Mouse (Mus musculus) CH12.LX (cell line): ENCODE results near the gene Nudt19.
A peak's percentile ranks its signal among the peaks of the same experiment; 100 is the strongest.

Experiments
- BHLHE40 ChIP-seq: IDR thresholded peaks from 2 replicates; pipeline ENCODE4 v1.6.1; 2011; ENCODE audit warnings: mild to moderate bottlenecking, low read depth, low read length, improper control_type of control experiment
- CTCF ChIP-seq, 2 experiments: IDR thresholded peaks in 1 of 2; conservative IDR thresholded peaks in 1 of 2; 2 replicates each; pipeline ENCODE4 v1.5.1; 2011 to 2012; ENCODE audit warnings: low read depth in 2 of 2, low read length in 2 of 2, improper control_type of control experiment in 1 of 2, inconsistent platforms in 1 of 2, mild to moderate bottlenecking in 1 of 2, moderate library complexity in 1 of 2
- GABPA ChIP-seq: IDR thresholded peaks from 2 replicates; pipeline ENCODE4 v1.6.1; 2012; ENCODE audit warnings: low read depth, low read length, improper control_type of control experiment, inconsistent platforms; ENCODE audit not compliant: insufficient replicate concordance
- POLR2A ChIP-seq: IDR thresholded peaks from 2 replicates; pipeline ENCODE4 v1.6.1; 2011; ENCODE audit warnings: low read depth, mild to moderate bottlenecking, improper control_type of control experiment, low read length
- SMC3 ChIP-seq: IDR thresholded peaks from 2 replicates; pipeline ENCODE4 v1.6.1; 2011; ENCODE audit warnings: low read depth, low read length, improper control_type of control experiment
- ZC3H11A ChIP-seq: IDR thresholded peaks from 2 replicates; pipeline ENCODE4 v1.6.1; 2012; ENCODE audit warnings: low read depth, mild to moderate bottlenecking, inconsistent platforms, low read length, improper control_type of control experiment

- TF ChIP-seq ZC3H11A = no peak
- peak in 1 of 2 experiments; percentile 49; a peak in 2 of 4 replicates for TF ChIP-seq CTCF (conservative IDR thresholded peaks at IDR 0.05 in 1 of 2, IDR thresholded peaks at IDR 0.05 in 1 of 2; ENCODE audit: low read depth in 2 of 2, low read length in 2 of 2)
- no peak for TF ChIP-seq GABPA
- no peak for TF ChIP-seq POLR2A
- TF ChIP-seq BHLHE40 = no peak
- TF ChIP-seq SMC3 = peak; percentile 33
Observed at GRCm38 (mm10) chr7:35501995-35502394, 54.1 kb downstream of the Nudt19 start.
